Mouse (Mus musculus) liver, embryonic 12.5 days (tissue): ENCODE measurements at regions not wholly inside any gene's neighbourhood (a gene's known extent, or its start where the extent isn't known, plus 50 kb on each side); places are given as distances from the start of the nearest gene placed in this dataset.
A peak's percentile ranks its signal among the peaks of the same experiment; 100 is the strongest.
"Not testable (repeated sequence)": the region's sequence is repeated elsewhere in the genome, so short reads cannot be mapped to it uniquely, and the experiment has no call there.

Experiments
- ATAC-seq: fragments of 200-750 bp; cut with Nextera tagmentation; 2 replicates; pipeline ENCODE4 v1.8.0; 2017; ENCODE audit warnings: moderate number of reproducible peaks, mild to moderate bottlenecking, moderate library complexity
- H3K27ac ChIP-seq: fragments of 300-500 bp; sonication (generic); 2 replicates; pipeline ENCODE4 v1.5.1; 2016; ENCODE audit warnings: mild to moderate bottlenecking
- H3K27me3 ChIP-seq: fragments of 300-500 bp; sonication (generic); replicated peaks from 2 replicates; pipeline ENCODE4 v1.6.1; 2016; ENCODE audit warnings: mild to moderate bottlenecking, moderate library complexity
- H3K36me3 ChIP-seq: fragments of 300-500 bp; sonication (generic); 2 replicates; pipeline ENCODE4 v1.6.1; 2016; ENCODE audit warnings: mild to moderate bottlenecking, moderate library complexity
- H3K4me1 ChIP-seq: fragments of 300-500 bp; sonication (generic); 2 replicates; pipeline ENCODE4 v1.6.1; 2016
- H3K4me2 ChIP-seq: fragments of 300-500 bp; sonication (generic); 2 replicates; pipeline ENCODE4 v1.6.1; 2016; ENCODE audit warnings: mild to moderate bottlenecking, moderate library complexity
- H3K4me3 ChIP-seq: fragments of 300-500 bp; sonication (generic); 2 replicates; pipeline ENCODE4 v1.5.1; 2016; ENCODE audit warnings: mild to moderate bottlenecking, moderate library complexity
- H3K9ac ChIP-seq: fragments of 300-500 bp; sonication (generic); 2 replicates; pipeline ENCODE4 v1.6.1; 2016; ENCODE audit warnings: mild to moderate bottlenecking, moderate library complexity
- H3K9me3 ChIP-seq: fragments of 300-500 bp; sonication (generic); replicated peaks from 2 replicates; pipeline ENCODE4 v1.6.1; 2016; ENCODE audit warnings: mild to moderate bottlenecking, moderate library complexity
- WGBS: fragments of 180-500 bp; shearing (Covaris S2); methylation state at CpG from one replicate; pipeline ENCODE4 v1.1.7; 2016; ENCODE audit not compliant: insufficient replicate concordance; 5-methylcytosine and 5-hydroxymethylcytosine counted together

DNA sequence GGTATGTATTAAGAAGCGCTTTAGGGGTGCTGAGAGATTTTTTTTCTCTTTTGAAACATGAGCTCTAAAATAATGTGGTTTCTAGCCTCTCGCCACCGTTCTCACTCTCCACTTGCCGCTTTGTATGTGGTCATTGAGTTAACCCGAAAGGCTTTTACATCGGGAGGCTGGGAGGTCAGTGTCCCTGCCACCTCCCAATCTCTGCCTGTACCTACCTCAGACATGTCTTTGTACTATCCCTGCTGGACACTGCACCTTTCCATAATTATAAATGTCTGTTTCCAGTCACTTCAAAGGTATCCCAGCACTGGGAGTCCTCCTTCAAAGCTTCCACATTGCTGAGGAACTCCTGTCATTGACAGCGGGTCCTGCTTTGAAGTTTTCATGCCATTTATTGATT lies 347.6 kb upstream of the Tbc1d2b start:
- Histone ChIP-seq H3K9ac (no peak overlapping the region), H3K9me3 (no peaks in the 10 kb centered on the region), H3K4me2 (no peak overlapping the region), H3K27ac (no peak overlapping the region), H3K36me3 (no peaks in the 10 kb centered on the region), H3K4me3 (no peak overlapping the region), H3K27me3 (no peaks in the 10 kb centered on the region), H3K4me1 (no peaks in the 10 kb centered on the region)
- 74% methylated on average over 7 of the region's 7 CpGs for WGBS
- no peak for ATAC-seq

GRCm38 (mm10) chr9:90597894-90598293 lies 327.3 kb upstream of the Tbc1d2b start:
- no peak overlapping the region for H3K9ac ChIP-seq
- no peaks in the 10 kb centered on the region for H3K4me1 ChIP-seq
- H3K27me3 ChIP-seq = no peaks in the 10 kb centered on the region
- WGBS = 58% methylated on average over 4 of the region's 4 CpGs
- H3K4me3 ChIP-seq = no peak overlapping the region
- H3K4me2 ChIP-seq = no peak overlapping the region
- H3K9me3 ChIP-seq = no peaks in the 10 kb centered on the region
- H3K36me3 ChIP-seq = no peaks in the 10 kb centered on the region
- no peak for ATAC-seq
- no peak overlapping the region for H3K27ac ChIP-seq

GRCm38 (mm10) chr9:90556742-90557141 lies 286.1 kb upstream of the Tbc1d2b start:
- Histone ChIP-seq H3K27ac (no peak overlapping the region), H3K4me2 (no peak overlapping the region), H3K36me3 (no peaks in the 10 kb centered on the region), H3K9ac (no peak overlapping the region), H3K27me3 (no peaks in the 10 kb centered on the region), H3K4me1 (no peaks in the 10 kb centered on the region), H3K9me3 (no peaks in the 10 kb centered on the region), H3K4me3 (no peak overlapping the region)
- no peak for ATAC-seq
- WGBS = 70% methylated on average over 1 of the region's 1 CpGs

DNA sequence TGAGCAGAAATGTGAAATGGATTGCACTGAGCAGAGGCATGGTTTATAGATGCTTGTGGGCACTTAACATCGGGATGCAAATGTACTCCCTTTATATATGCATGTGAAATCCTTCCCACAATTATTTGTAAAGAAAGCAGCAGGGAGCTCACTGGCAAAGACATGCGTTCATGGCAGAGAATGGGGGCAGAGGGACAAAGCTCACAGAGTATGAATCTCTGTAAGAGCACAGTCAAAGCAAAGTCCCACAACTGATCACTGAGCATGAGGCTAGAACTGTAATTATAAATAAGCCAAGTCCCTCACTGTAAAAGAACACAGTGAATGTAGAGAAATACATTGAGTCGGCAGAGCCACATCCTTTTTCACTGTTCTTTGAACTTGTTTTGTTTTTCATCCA lies 285.6 kb upstream of the Tbc1d2b start:
- H3K4me3 ChIP-seq = no peak overlapping the region
- no peaks in the 10 kb centered on the region for H3K27me3 ChIP-seq
- no peaks in the 10 kb centered on the region for H3K9me3 ChIP-seq
- no peak overlapping the region for H3K9ac ChIP-seq
- WGBS = 63% methylated on average over 3 of the region's 3 CpGs
- no peak for ATAC-seq
- H3K27ac ChIP-seq = no peak overlapping the region
- no peaks in the 10 kb centered on the region for H3K36me3 ChIP-seq
- no peaks in the 10 kb centered on the region for H3K4me1 ChIP-seq
- no peak overlapping the region for H3K4me2 ChIP-seq

- no peak overlapping the region for H3K4me3 ChIP-seq
- no peaks in the 10 kb centered on the region for H3K36me3 ChIP-seq
- no peaks in the 10 kb centered on the region for H3K4me1 ChIP-seq
- H3K9ac ChIP-seq = no peak overlapping the region
- no peak for ATAC-seq
- no peaks in the 10 kb centered on the region for H3K9me3 ChIP-seq
- H3K27me3 ChIP-seq = no peaks in the 10 kb centered on the region
- WGBS = 62% methylated on average over 1 of the region's 1 CpGs
- no peak overlapping the region for H3K4me2 ChIP-seq
- H3K27ac ChIP-seq = no peak overlapping the region
These were observed 277.3 kb upstream of the Tbc1d2b start for GRCm38 (mm10) chr9:90547931-90548330.

- Histone ChIP-seq H3K9ac (no peak overlapping the region), H3K4me3 (no peak overlapping the region), H3K36me3 (no peaks in the 10 kb centered on the region), H3K4me2 (no peak overlapping the region), H3K4me1 (no peaks in the 10 kb centered on the region), H3K27me3 (no peaks in the 10 kb centered on the region), H3K27ac (no peak overlapping the region), H3K9me3 (no peaks in the 10 kb centered on the region)
- no peak for ATAC-seq
These were observed 276.1 kb upstream of the Tbc1d2b start for GRCm38 (mm10) chr9:90546720-90547119.

DNA sequence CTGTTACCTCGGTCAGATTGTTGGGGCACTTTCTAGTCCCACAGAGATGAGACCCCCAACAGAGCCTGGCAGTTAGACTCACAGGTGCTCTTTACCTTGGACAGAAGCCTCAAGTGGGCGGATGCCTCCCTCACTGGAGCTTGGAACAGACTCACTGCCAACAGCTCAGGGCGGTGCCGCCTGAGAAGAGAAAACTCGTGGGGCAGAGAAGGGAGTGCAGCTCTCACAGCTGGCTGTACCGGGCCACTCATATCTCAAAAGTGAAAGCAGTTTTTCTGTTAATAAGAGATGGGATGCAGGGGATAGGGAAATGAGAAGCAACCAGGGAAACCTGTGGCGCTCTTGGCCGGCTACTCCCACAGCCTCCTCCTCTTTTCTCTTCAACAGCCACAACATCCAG lies 267.1 kb upstream of the Tbc1d2b start:
- not testable (repeated sequence) for H3K4me2 ChIP-seq

DNA sequence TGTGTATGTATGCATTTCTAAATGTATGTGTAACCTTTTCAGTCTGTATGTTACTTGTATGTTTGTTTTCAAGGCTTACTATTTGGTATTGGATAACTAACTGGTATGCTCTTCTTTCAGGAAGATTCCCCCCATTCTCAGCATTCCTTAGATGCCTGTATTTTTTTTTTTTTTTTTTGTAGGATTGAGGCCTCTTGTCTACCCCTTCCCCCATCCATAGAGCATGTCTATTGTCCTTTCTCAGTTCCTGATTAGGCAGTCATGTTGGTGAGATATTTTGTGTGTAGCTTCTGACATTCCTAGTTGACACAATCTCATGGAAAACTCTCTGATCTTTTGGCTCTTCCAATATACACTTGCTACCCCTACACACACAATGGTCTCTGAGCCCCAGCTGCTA lies 262.8 kb upstream of the Tbc1d2b start:
- no peaks in the 10 kb centered on the region for H3K27me3 ChIP-seq
- H3K27ac ChIP-seq = no peak overlapping the region
- ATAC-seq = no peak
- H3K4me2 ChIP-seq = no peak overlapping the region
- no peak overlapping the region for H3K4me3 ChIP-seq
- H3K36me3 ChIP-seq = no peaks in the 10 kb centered on the region
- no peak overlapping the region for H3K9ac ChIP-seq
- no peaks in the 10 kb centered on the region for H3K9me3 ChIP-seq
- H3K4me1 ChIP-seq = no peaks in the 10 kb centered on the region

More for the DNA sequence above, 267.1 kb upstream of the Tbc1d2b start:
- ATAC-seq, H3K4me1 ChIP-seq, H3K9ac ChIP-seq, H3K36me3 ChIP-seq, H3K4me3 ChIP-seq, H3K27ac ChIP-seq, H3K27me3 ChIP-seq, H3K9me3 ChIP-seq: not testable (repeated sequence)
- 63% methylated on average over 8 of the region's 8 CpGs for whole genome bisulfite sequencing

DNA sequence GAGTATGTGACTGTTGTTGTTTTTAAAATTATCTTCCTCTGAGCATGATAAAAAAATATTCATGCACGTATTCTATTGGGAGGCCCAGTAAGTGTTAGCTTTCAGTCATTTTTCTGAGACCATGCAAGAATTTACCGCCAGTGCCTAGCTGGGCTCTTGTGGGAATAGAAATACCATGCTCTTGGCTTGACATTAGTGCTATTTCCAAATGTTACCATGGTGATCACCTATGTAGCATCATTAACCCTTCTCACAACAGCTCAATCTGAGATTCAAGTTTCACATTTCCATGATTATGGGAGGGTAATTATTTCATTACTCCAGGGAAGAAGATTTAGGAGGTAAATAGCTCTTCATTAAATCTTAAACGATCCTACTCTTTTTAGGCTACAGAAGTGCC lies 250.6 kb upstream of the Tbc1d2b start:
- WGBS = 69% methylated on average over 3 of the region's 3 CpGs
- no peak overlapping the region for H3K27ac ChIP-seq
- H3K9me3 ChIP-seq = no peaks in the 10 kb centered on the region
- H3K27me3 ChIP-seq = no peaks in the 10 kb centered on the region
- H3K36me3 ChIP-seq = no peaks in the 10 kb centered on the region
- H3K9ac ChIP-seq = no peak overlapping the region
- H3K4me3 ChIP-seq = no peak overlapping the region
- ATAC-seq = no peak
- H3K4me2 ChIP-seq = no peak overlapping the region
- no peaks in the 10 kb centered on the region for H3K4me1 ChIP-seq

DNA sequence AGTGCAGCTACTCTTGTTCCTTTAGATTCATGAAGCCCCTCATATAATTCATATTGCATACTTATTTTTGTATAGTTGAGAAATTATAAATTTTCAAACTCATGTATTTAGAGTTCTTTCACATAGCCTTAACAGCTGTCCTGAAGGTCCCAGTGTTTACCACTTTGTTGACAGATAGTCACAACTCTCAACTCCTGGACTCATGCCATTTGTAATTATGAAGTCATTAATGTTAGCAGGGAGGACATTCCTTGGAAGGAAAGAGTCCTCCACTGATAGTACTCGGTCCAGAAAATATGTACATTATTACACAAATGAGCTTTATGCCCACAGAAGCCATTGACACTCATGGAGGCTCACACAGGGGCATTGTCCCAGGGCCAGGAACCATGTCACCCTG lies 224.3 kb upstream of the Tbc1d2b start:
- no peak overlapping the region for H3K4me3 ChIP-seq
- ATAC-seq = no peak
- H3K27ac ChIP-seq = no peak overlapping the region
- no peak overlapping the region for H3K4me2 ChIP-seq
- no peaks in the 10 kb centered on the region for H3K9me3 ChIP-seq
- no peaks in the 10 kb centered on the region for H3K27me3 ChIP-seq
- no peaks in the 10 kb centered on the region for H3K4me1 ChIP-seq
- 25% methylated on average over 1 of the region's 1 CpGs for WGBS
- no peak overlapping the region for H3K9ac ChIP-seq
- H3K36me3 ChIP-seq = no peaks in the 10 kb centered on the region

DNA sequence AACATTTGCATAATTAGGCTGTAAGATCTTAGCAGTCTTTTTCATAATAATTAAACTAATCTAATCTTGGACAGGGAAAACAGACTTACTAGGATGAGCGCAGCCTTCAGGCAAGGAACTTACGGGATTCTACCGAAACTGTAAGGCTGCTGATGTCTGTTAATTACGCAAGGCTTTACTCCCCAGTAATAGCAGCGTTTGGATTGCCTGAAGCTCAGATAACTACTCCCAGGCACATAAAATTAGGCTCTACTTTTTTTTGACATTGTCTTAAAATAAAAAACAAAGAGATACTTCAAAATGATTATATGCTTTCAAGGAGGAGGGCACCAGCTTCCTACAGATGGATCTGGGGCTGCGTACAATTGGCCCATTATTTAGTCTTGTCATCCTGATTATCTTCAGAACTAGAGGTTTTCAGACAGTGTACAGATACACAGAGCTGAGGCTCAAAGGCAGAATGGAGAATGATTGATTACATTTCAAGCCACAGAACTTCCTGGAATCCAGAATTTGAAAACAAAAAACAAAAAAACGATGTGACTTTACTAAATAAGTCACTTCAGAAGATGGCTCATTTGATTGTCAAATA lies 220.1 kb upstream of the Tbc1d2b start:
- WGBS = 64% methylated on average over 7 of the region's 7 CpGs
- H3K27ac ChIP-seq = no peak overlapping the region
- no peaks in the 10 kb centered on the region for H3K36me3 ChIP-seq
- no peaks in the 10 kb centered on the region for H3K9me3 ChIP-seq
- no peak overlapping the region for H3K4me2 ChIP-seq
- no peak overlapping the region for H3K4me3 ChIP-seq
- no peak for ATAC-seq
- no peaks in the 10 kb centered on the region for H3K4me1 ChIP-seq
- H3K9ac ChIP-seq = no peak overlapping the region
- H3K27me3 ChIP-seq = no peaks in the 10 kb centered on the region

DNA sequence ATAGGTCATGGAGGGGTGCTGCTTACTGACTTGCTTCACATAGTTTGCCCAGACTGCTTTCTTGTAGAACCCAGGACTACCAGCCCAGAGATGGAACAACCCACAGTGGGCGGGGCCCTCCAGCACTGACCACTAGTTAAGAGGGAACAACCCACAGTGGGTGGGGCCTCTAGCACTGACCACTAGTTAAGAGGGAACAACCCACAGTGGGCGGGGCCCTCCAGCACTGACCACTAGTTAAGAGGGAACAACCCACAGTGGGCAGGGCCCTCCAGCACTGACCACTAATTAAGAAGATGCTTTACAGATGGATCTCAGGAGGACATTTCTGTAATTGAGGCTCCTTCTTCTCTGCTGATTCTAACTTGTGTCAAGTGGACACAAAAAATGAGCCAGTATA lies 180.0 kb upstream of the Tbc1d2b start:
- 77% methylated on average over 2 of the region's 2 CpGs for WGBS
- peak; percentile 21; the same call in 1 of the 2 replicates for ATAC-seq
- H3K4me1 ChIP-seq = no peaks in the 10 kb centered on the region
- H3K4me2 ChIP-seq = no peak overlapping the region
- H3K36me3 ChIP-seq = no peaks in the 10 kb centered on the region
- no peak overlapping the region for H3K4me3 ChIP-seq
- no peaks in the 10 kb centered on the region; the same call in 1 of the 2 replicates for H3K9me3 ChIP-seq
- H3K27me3 ChIP-seq = no peaks in the 10 kb centered on the region
- H3K9ac ChIP-seq = no peak overlapping the region
- H3K27ac ChIP-seq = no peak overlapping the region

GRCm38 (mm10) chr9:90446957-90447356 lies 176.4 kb upstream of the Tbc1d2b start:
- Histone ChIP-seq H3K9me3 (no peaks in the 10 kb centered on the region; the same call in 1 of the 2 replicates), H3K4me2 (no peak overlapping the region), H3K27me3 (no peaks in the 10 kb centered on the region), H3K9ac (no peak overlapping the region), H3K4me3 (no peak overlapping the region), H3K27ac (no peak overlapping the region), H3K36me3 (no peaks in the 10 kb centered on the region), H3K4me1 (no peaks in the 10 kb centered on the region)
- 8% methylated on average over 4 of the region's 4 CpGs for WGBS
- no peak for ATAC-seq
